Mouse (Mus musculus): ENCODE measurements around the gene Mknk2. TPM values are rescaled to one million over a fixed set of nuclear protein-coding genes. Genes with fewer than 3 reads are reported as not detected.

The Mknk2 gene
- polyA plus RNA-seq, 1 experiment: 606 TPM

DNA sequence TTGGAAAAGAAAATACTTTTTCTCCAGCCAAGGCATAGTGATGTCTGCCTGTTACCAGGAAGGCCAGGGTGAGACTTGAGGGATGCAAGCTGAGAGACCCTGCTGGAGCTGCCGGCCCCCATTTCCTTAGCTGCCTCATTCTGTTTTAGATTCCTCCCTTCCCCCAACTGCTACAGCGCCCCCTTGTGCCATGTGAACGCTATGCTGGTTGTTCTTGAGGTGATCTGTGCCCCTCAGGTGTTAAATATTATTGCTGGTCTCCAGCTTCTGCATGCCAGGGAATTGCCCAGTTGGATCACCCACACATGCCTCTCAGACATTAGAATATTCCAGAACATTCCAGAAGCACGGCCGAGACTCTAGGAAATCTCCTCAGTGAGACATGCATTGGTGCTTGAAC lies 16.8 kb downstream of the Mknk2 start:
- peak; percentile 85 for DNase-seq
- TF ChIP-seq CTCF (IDR thresholded peaks at IDR 0.05; ENCODE audit: borderline replicate concordance, control insufficient read depth, extremely low read depth, insufficient read depth, low read length, poor library complexity) (peak; percentile 71; the same call in 1 of the 2 replicates), POLR2A (IDR thresholded peaks at IDR 0.05; ENCODE audit: control insufficient read depth, extremely low read depth, insufficient read depth, low read length, poor library complexity) (no peak)
- no peaks in the 10 kb centered on the region for H3K27me3 ChIP-seq (ENCODE audit: control insufficient read depth, insufficient read depth, low read length)

DNA sequence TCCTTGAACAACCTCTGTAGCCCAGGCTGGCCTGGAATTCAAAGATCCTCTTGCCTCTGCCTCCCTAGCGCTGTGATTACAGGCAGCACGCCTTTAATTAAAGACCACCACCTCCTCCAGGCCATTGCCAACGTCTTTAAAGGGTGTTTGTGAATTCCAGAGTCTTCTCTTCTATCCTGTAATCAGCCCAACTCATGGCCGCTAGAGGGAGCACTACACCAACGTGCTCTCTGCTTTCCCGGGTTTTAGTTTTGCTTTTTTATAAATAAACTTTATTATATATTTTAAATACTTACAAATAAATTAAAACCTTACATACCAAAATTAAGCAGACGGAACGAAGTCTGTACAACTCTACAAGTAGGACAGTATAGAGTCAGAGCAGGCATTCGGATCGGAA lies 18.7 kb downstream of the Mknk2 start:
- 10% methylated on average over 10 of the region's 10 CpGs for WGBS
- DNase-seq: peak; percentile 78
- peaks cover 59% of the 10 kb centered on the region for H3K4me1 ChIP-seq (replicated peaks; ENCODE audit: control insufficient read depth, insufficient read depth, low read length)
- H3K4me3 ChIP-seq (ENCODE audit: control insufficient read depth, insufficient read depth, low read length): peak overlapping the region; percentile 27
- H3K27me3 ChIP-seq (ENCODE audit: control insufficient read depth, insufficient read depth, low read length): no peaks in the 10 kb centered on the region
- TF ChIP-seq POLR2A (IDR thresholded peaks at IDR 0.05; ENCODE audit: control insufficient read depth, extremely low read depth, insufficient read depth, low read length, poor library complexity) (no peak), CTCF (IDR thresholded peaks at IDR 0.05; ENCODE audit: borderline replicate concordance, control insufficient read depth, extremely low read depth, insufficient read depth, low read length, poor library complexity) (0 out of 2 replicates have a peak, but pooled peaks have one; percentile 19)
- no peaks in the 10 kb centered on the region for H3K36me3 ChIP-seq (ENCODE audit: control insufficient read depth, insufficient read depth, low read length)
- peak overlapping the region; percentile 89 for H3K27ac ChIP-seq (ENCODE audit: control insufficient read depth, insufficient read depth, low read length)

More for the DNA sequence above, 16.8 kb downstream of the Mknk2 start:
- peaks cover 8% of the 10 kb centered on the region for H3K36me3 ChIP-seq (ENCODE audit: control insufficient read depth, insufficient read depth, low read length)
- 44% methylated on average over 5 of the region's 5 CpGs for WGBS
- H3K4me3 ChIP-seq (ENCODE audit: control insufficient read depth, insufficient read depth, low read length): no peak overlapping the region
- no peak overlapping the region for H3K27ac ChIP-seq (ENCODE audit: control insufficient read depth, insufficient read depth, low read length)
- H3K4me1 ChIP-seq (replicated peaks; ENCODE audit: control insufficient read depth, insufficient read depth, low read length): peaks cover 62% of the 10 kb centered on the region

GRCm38 (mm10) chr10:80658841-80659202 lies 19.1 kb downstream of the Mknk2 start:
- TF ChIP-seq CTCF (IDR thresholded peaks at IDR 0.05; ENCODE audit: borderline replicate concordance, control insufficient read depth, extremely low read depth, insufficient read depth, low read length, poor library complexity): no peak
- 5% methylated on average over 4 of the region's 4 CpGs for WGBS
- DNase-seq: peak; percentile 47
- Histone ChIP-seq H3K4me1 (replicated peaks; ENCODE audit: control insufficient read depth, insufficient read depth, low read length) (peaks cover 56% of the 10 kb centered on the region), H3K36me3 (ENCODE audit: control insufficient read depth, insufficient read depth, low read length) (no peaks in the 10 kb centered on the region), H3K4me3 (ENCODE audit: control insufficient read depth, insufficient read depth, low read length) (peak overlapping the region; percentile 27), H3K27ac (ENCODE audit: control insufficient read depth, insufficient read depth, low read length) (peak overlapping the region; percentile 89), H3K27me3 (ENCODE audit: control insufficient read depth, insufficient read depth, low read length) (no peaks in the 10 kb centered on the region)

- 16% methylated on average over 14 of the region's 14 CpGs for WGBS
- Histone ChIP-seq H3K27ac (ENCODE audit: control insufficient read depth, insufficient read depth, low read length) (peak overlapping the region; percentile 89), H3K27me3 (ENCODE audit: control insufficient read depth, insufficient read depth, low read length) (no peaks in the 10 kb centered on the region)
Observed at GRCm38 (mm10) chr10:80658194-80658840, 19.6 kb downstream of the Mknk2 start.

GRCm38 (mm10) chr10:80656863-80657623 lies 20.9 kb downstream of the Mknk2 start, which contains the start of gene Btbd2:
Gene Btbd2 (minus strand): TSS chr10:80657071.
- peak; percentile 50 for DNase-seq
- Histone ChIP-seq H3K36me3 (ENCODE audit: control insufficient read depth, insufficient read depth, low read length) (no peaks in the 10 kb centered on the region), H3K4me1 (replicated peaks; ENCODE audit: control insufficient read depth, insufficient read depth, low read length) (peaks cover 43% of the 10 kb centered on the region), H3K27me3 (ENCODE audit: control insufficient read depth, insufficient read depth, low read length) (no peaks in the 10 kb centered on the region), H3K4me3 (ENCODE audit: control insufficient read depth, insufficient read depth, low read length) (peak within 1 kb of the TSS; percentile 55), H3K27ac (ENCODE audit: control insufficient read depth, insufficient read depth, low read length) (peak within 1 kb of the TSS; percentile 89)
- 44% methylated on average over 15 of the region's 15 CpGs for WGBS
- TF ChIP-seq CTCF (IDR thresholded peaks at IDR 0.05; ENCODE audit: borderline replicate concordance, control insufficient read depth, extremely low read depth, insufficient read depth, low read length, poor library complexity) (no peak), POLR2A (IDR thresholded peaks at IDR 0.05; ENCODE audit: control insufficient read depth, extremely low read depth, insufficient read depth, low read length, poor library complexity) (no peak)

More at GRCm38 (mm10) chr10:80658194-80658840, 19.6 kb downstream of the Mknk2 start:
- no peak for TF ChIP-seq POLR2A (IDR thresholded peaks at IDR 0.05; ENCODE audit: control insufficient read depth, extremely low read depth, insufficient read depth, low read length, poor library complexity)
- TF ChIP-seq CTCF (IDR thresholded peaks at IDR 0.05; ENCODE audit: borderline replicate concordance, control insufficient read depth, extremely low read depth, insufficient read depth, low read length, poor library complexity): no peak
- DNase-seq: peak; percentile 48
- H3K36me3 ChIP-seq (ENCODE audit: control insufficient read depth, insufficient read depth, low read length): no peaks in the 10 kb centered on the region
- no peak overlapping the region for H3K4me3 ChIP-seq (ENCODE audit: control insufficient read depth, insufficient read depth, low read length)
- peaks cover 51% of the 10 kb centered on the region for H3K4me1 ChIP-seq (replicated peaks; ENCODE audit: control insufficient read depth, insufficient read depth, low read length)

DNA sequence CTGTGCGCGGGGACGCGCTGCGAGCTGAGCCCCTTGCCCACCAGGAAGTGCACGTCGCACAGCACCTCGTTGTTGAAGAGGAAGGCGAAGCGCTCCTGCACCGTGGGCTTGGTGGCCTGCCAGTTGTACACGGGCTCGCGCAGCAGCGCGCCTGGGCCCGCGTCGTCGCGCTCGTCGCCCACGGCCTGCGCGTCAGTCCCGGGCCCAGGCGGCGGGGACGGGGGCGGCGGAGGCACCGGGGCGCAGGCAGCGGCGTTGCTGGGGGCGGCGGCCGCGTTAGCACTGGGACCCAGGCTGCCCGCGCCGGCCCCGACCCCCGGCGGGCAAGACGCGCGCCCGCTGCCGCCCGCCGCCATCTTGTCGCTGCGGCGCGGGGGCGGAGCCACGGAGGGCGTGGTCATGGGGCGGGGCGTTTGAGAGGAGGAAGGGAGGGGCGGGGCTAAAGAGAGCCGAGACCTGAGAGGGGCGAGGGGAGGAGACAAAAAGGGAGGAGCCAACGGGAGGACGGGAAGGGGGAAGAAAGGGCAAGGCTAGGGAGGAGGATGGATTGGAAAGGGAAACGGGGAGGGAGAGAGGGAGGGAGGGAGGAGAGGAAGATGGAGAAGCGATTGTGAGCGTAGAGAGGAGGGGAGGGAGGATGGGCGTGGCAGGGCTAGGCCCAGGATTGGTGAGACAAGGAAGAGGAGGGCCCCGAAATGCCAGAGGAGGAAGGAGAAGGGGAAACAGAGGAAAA lies 21.6 kb downstream of the Mknk2 start:
- WGBS: under 1% methylated on average over 64 of the region's 72 CpGs
- TF ChIP-seq POLR2A (IDR thresholded peaks at IDR 0.05; ENCODE audit: control insufficient read depth, extremely low read depth, insufficient read depth, low read length, poor library complexity): peak; percentile 95
- TF ChIP-seq CTCF (IDR thresholded peaks at IDR 0.05; ENCODE audit: borderline replicate concordance, control insufficient read depth, extremely low read depth, insufficient read depth, low read length, poor library complexity): no peak
- no peaks in the 10 kb centered on the region for H3K27me3 ChIP-seq (ENCODE audit: control insufficient read depth, insufficient read depth, low read length)
- H3K27ac ChIP-seq (ENCODE audit: control insufficient read depth, insufficient read depth, low read length): peak overlapping the region; percentile 19; the same call in 1 of the 2 replicates
- H3K4me3 ChIP-seq (ENCODE audit: control insufficient read depth, insufficient read depth, low read length): peak overlapping the region; percentile 55
- no peaks in the 10 kb centered on the region for H3K36me3 ChIP-seq (ENCODE audit: control insufficient read depth, insufficient read depth, low read length)
- H3K4me1 ChIP-seq (replicated peaks; ENCODE audit: control insufficient read depth, insufficient read depth, low read length): peaks cover 43% of the 10 kb centered on the region
- DNase-seq: peak; percentile 96
